ENCODE assay signal across 14 mouse cellular contexts in genomic region chr12:21431039-21431438, GRCm38 (mm10). TPM values are rescaled to one million over a fixed set of nuclear protein-coding genes. Genes with fewer than 3 reads are reported as not detected.
DNase-seq lines count a peak whose midpoint lies in the region; ATAC-seq and TF ChIP-seq lines count a peak whose summit lies in the region.
"Had no signal": no experiment of that assay in that cellular context is flagged by ENCODE, and none has a peak within 500 bp of the region (broad histone marks: within the 10 kb centered on the region; RNA-seq: fewer than 3 reads in every experiment).

No protein-coding gene starts in this region.

- in situ Hi-C loops in CH12.LX (cut with MboI; ENCODE audit: low pct_ligation_motif_present, low pct_unique_long_range_greater_than_20kb, low sequenced_read_pairs), result no loop called here

- TF ChIP-seq EP300 in liver, postnatal 0 days (IDR thresholded peaks at IDR 0.05; ENCODE audit: low read depth), result no peak
- peak; percentile 17; the same call in 1 of the 2 replicates for TF ChIP-seq EP300 in CH12.LX (IDR thresholded peaks at IDR 0.05; ENCODE audit: low read length)

- H3K9ac ChIP-seq in liver, postnatal 0 days (replicated peaks), result no peak overlapping the region
- H3K9ac ChIP-seq in liver, embryonic 12.5 days, result no peak overlapping the region
- no peak overlapping the region for H3K9ac ChIP-seq in CH12.LX (ENCODE audit: insufficient read depth, low read depth)
- H3K9ac ChIP-seq: hindbrain, embryonic 15.5 days had no signal

- peaks cover 4% of the 10 kb centered on the region for H3K4me1 ChIP-seq in liver, postnatal 0 days (ENCODE audit: insufficient read depth)
- peaks cover 12% of the 10 kb centered on the region; the same call in 1 of the 2 replicates for H3K4me1 ChIP-seq in liver, embryonic 12.5 days
- peaks cover 11 to 22% of the 10 kb centered on the region in 2 experiments for H3K4me1 ChIP-seq in CH12.LX (ENCODE audit: control insufficient read depth in 1 of 2, insufficient read depth in 2 of 2)

- 0 out of 2 replicates have a peak, but pooled peaks have one; percentile 5 for TF ChIP-seq CTCF in liver, postnatal 0 days (IDR thresholded peaks at IDR 0.05; ENCODE audit: low read depth)
- no peak for TF ChIP-seq CTCF in CH12.LX (conservative IDR thresholded peaks at IDR 0.05 in 1 of 2, IDR thresholded peaks at IDR 0.05 in 1 of 2; ENCODE audit: low read depth in 2 of 2, low read length in 2 of 2)

- no peak overlapping the region for H3K4me3 ChIP-seq in liver, postnatal 0 days (ENCODE audit: low read depth, low read length)
- H3K4me3 ChIP-seq in liver, embryonic 12.5 days, result no peak overlapping the region
- H3K4me3 ChIP-seq in CH12.LX (replicated peaks in 1 of 3; ENCODE audit: low read depth in 2 of 3, low read length in 2 of 3, poor library complexity in 1 of 3), result no peak overlapping the region
- H3K4me3 ChIP-seq: hindbrain, embryonic 15.5 days had no signal

- dilution Hi-C loops in CH12.LX (cut with MboI; ENCODE audit: extremely low pct_ligation_motif_present, extremely low pct_unique_long_range_greater_than_20kb, low sequenced_read_pairs), result no loop called here

- no peaks in the 10 kb centered on the region for H3K79me2 ChIP-seq in CH12.LX (replicated peaks; ENCODE audit: control insufficient read depth, extremely low read depth, insufficient read depth, poor library complexity, severe bottlenecking)

- H3K27me3 ChIP-seq in liver, postnatal 0 days (ENCODE audit: insufficient read depth, low read length), result no peaks in the 10 kb centered on the region
- 0 out of 2 replicates have a peak, but pooled peaks cover 2% of the 10 kb centered on the region for H3K27me3 ChIP-seq in liver, embryonic 12.5 days (replicated peaks)
- no peaks in the 10 kb centered on the region for H3K27me3 ChIP-seq in CH12.LX (replicated peaks)
- H3K27me3 ChIP-seq: hindbrain, embryonic 15.5 days had no signal

- no peak for TF ChIP-seq RAD21 in CH12.LX (IDR thresholded peaks at IDR 0.05; ENCODE audit: low read depth, low read length)

- H3K36me3 ChIP-seq in liver, postnatal 0 days (replicated peaks; ENCODE audit: insufficient read depth, low read length), result no peaks in the 10 kb centered on the region
- no peaks in the 10 kb centered on the region for H3K36me3 ChIP-seq in liver, embryonic 12.5 days
- no peaks in the 10 kb centered on the region for H3K36me3 ChIP-seq in CH12.LX (replicated peaks in 1 of 2; ENCODE audit: control insufficient read depth in 1 of 2, insufficient read depth in 1 of 2, low read length in 1 of 2)
- H3K36me3 ChIP-seq: G1E; hindbrain, embryonic 15.5 days had no signal

- no peaks in the 10 kb centered on the region for H3K9me3 ChIP-seq in liver, postnatal 0 days (ENCODE audit: low read length)
- no peaks in the 10 kb centered on the region for H3K9me3 ChIP-seq in liver, embryonic 12.5 days (replicated peaks)
- H3K9me3 ChIP-seq in CH12.LX (replicated peaks; ENCODE audit: low read length), result no peaks in the 10 kb centered on the region
- H3K9me3 ChIP-seq: G1E; hindbrain, embryonic 15.5 days had no signal

- DNase-seq in liver, postnatal 0 days, result no peak
- DNase-seq in CH12.LX (ENCODE audit: extremely low read depth), result peak; percentile 31
- peak; percentile 43 for DNase-seq in MN1 (ENCODE audit: low spot score)
- DNase-seq in c-Kit-positive CD71-positive TER-119-positive erythroid progenitor cells, embryonic 14.5 days (ENCODE audit: low spot score), result no peak
- DNase-seq in cerebellum, postnatal 36 days, result no peak
- DNase-seq in urinary bladder, postnatal 4 days (ENCODE audit: low spot score in 2 of 2), result no peak
- DNase-seq: cerebellum, adult 11-12 months; kidney, adult 18-20 months; liver had no signal

- TF ChIP-seq POLR2A in CH12.LX (IDR thresholded peaks at IDR 0.05; ENCODE audit: low read depth, low read length), result no peak

- ATAC-seq in liver, postnatal 0 days, result no peak
- no peak for ATAC-seq in liver, embryonic 12.5 days
- peak; percentile 60 for ATAC-seq in granulocyte monocyte progenitor cell, adult 5-6 weeks (replicated peaks; ENCODE audit: poor library complexity, severe bottlenecking)

- WGBS in liver, postnatal 0 days (ENCODE audit: insufficient replicate concordance), result 51% methylated on average over 2 of the region's 2 CpGs
- WGBS in liver, embryonic 12.5 days (ENCODE audit: insufficient replicate concordance), result 45% methylated on average over 2 of the region's 2 CpGs

- no peak overlapping the region for H3K4me2 ChIP-seq in liver, postnatal 0 days (ENCODE audit: low read depth, low read length)
- H3K4me2 ChIP-seq in liver, embryonic 12.5 days, result no peak overlapping the region
- 0 out of 2 replicates have a peak overlapping the region, but pooled peaks have one; percentile 4 for H3K4me2 ChIP-seq in CH12.LX (ENCODE audit: insufficient read depth, low read depth, poor library complexity, severe bottlenecking)
- H3K4me2 ChIP-seq: hindbrain, embryonic 15.5 days had no signal

- H3K27ac ChIP-seq in liver, postnatal 0 days (ENCODE audit: low read depth), result no peak overlapping the region
- no peak overlapping the region for H3K27ac ChIP-seq in liver, embryonic 12.5 days
- no peak overlapping the region for H3K27ac ChIP-seq in CH12.LX (ENCODE audit: insufficient read depth, low read depth)
- H3K27ac ChIP-seq: hindbrain, embryonic 15.5 days; macrophage had no signal

TF ChIP-seq in CH12.LX, 34 proteins besides CTCF, POLR2A, EP300 and RAD21:
- TF ChIP-seq ZKSCAN1 (IDR thresholded peaks at IDR 0.05; ENCODE audit: borderline replicate concordance, low read depth, low read length) (no peak), CHD1 (IDR thresholded peaks at IDR 0.05; ENCODE audit: low read depth, low read length) (no peak), POLR2AphosphoS2 (IDR thresholded peaks at IDR 0.05; ENCODE audit: low read depth, low read length) (no peak), JUN (IDR thresholded peaks at IDR 0.05; ENCODE audit: insufficient read depth, low read depth, low read length) (no peak), TCF12 (IDR thresholded peaks at IDR 0.05; ENCODE audit: low read depth, low read length) (peak; percentile 30; the same call in 1 of the 2 replicates), MEF2A (IDR thresholded peaks at IDR 0.05; ENCODE audit: borderline replicate concordance, low read depth, low read length) (no peak), ETS1 (conservative IDR thresholded peaks at IDR 0.05; ENCODE audit: low read depth, low read length) (peak; percentile 39; the same call in 1 of the 2 replicates), CHD2 (IDR thresholded peaks at IDR 0.05; ENCODE audit: low read length) (no peak), ELF1 (IDR thresholded peaks at IDR 0.05; ENCODE audit: low read depth, low read length) (peak; percentile 58), JUND (conservative IDR thresholded peaks at IDR 0.05; ENCODE audit: low read depth, low read length) (no peak), GABPA (IDR thresholded peaks at IDR 0.05; ENCODE audit: insufficient replicate concordance, low read depth, low read length) (no peak), ZMIZ1 (IDR thresholded peaks at IDR 0.05; ENCODE audit: low read depth, low read length) (no peak), IRF4 (IDR thresholded peaks at IDR 0.05; ENCODE audit: low read depth, low read length) (0 out of 2 replicates have a peak, but pooled peaks have one; percentile 13), NRF1 (IDR thresholded peaks at IDR 0.05; ENCODE audit: low read depth, low read length) (no peak), MAZ (IDR thresholded peaks at IDR 0.05; ENCODE audit: low read depth, low read length) (no peak), SIN3A (IDR thresholded peaks at IDR 0.05; ENCODE audit: low read length) (no peak), TBP (conservative IDR thresholded peaks at IDR 0.05; ENCODE audit: low read depth, low read length) (no peak), USF2 (conservative IDR thresholded peaks at IDR 0.05; ENCODE audit: low read depth, low read length) (no peak)

RNA-seq across cellular contexts. Expression of gene Ywhaq, which starts 13.6 kb away (rescaled TPM):
- 116 and 120 TPM in 2 replicates for polyA plus RNA-seq in liver, postnatal 0 days (2015; fragmentation: Nextera tagmentation; extraction: Ambion mirVana)
- 325 and 327 TPM in 2 replicates for polyA plus RNA-seq in liver, embryonic 12.5 days (2016; fragmentation: Nextera tagmentation; extraction: Ambion mirVana)
- total RNA-seq in CH12.LX (2012; rRNA removed), result 217 and 253 TPM in 2 replicates
- total RNA-seq in CH12.LX (2014; rRNA removed), result 392 and 409 TPM in 2 replicates
- 207 and 234 TPM in 2 replicates for polyA plus RNA-seq in CH12.LX (2012; ENCODE audit: insufficient read length, low read depth)
- 218 and 229 TPM in 2 replicates for total RNA-seq in granulocyte monocyte progenitor cell, adult 5-6 weeks (2014; fragmentation: Nextera tagmentation)
- total RNA-seq in granulocyte monocyte progenitor cell, adult 5-6 weeks (2017), result 198 and 212 TPM in 2 replicates

RNA-seq across cellular contexts. Expression of gene Adam17, which starts 57.6 kb away (rescaled TPM):
- 8.1 and 9.9 TPM in 2 replicates for polyA plus RNA-seq in liver, postnatal 0 days (2015; fragmentation: Nextera tagmentation; extraction: Ambion mirVana)
- polyA plus RNA-seq in liver, embryonic 12.5 days (2016; fragmentation: Nextera tagmentation; extraction: Ambion mirVana), result 24.9 and 28.0 TPM in 2 replicates
- total RNA-seq in CH12.LX (2012; rRNA removed), result 47.3 and 47.5 TPM in 2 replicates
- 60.1 and 63.5 TPM in 2 replicates for total RNA-seq in CH12.LX (2014; rRNA removed)
- 39.2 and 50.1 TPM in 2 replicates for polyA plus RNA-seq in CH12.LX (2012; ENCODE audit: insufficient read length, low read depth)
- total RNA-seq in granulocyte monocyte progenitor cell, adult 5-6 weeks (2014; fragmentation: Nextera tagmentation), result 40.7 and 44.9 TPM in 2 replicates
- 52.1 and 54.9 TPM in 2 replicates for total RNA-seq in granulocyte monocyte progenitor cell, adult 5-6 weeks (2017)

Comparison
In these comparisons a context has a peak if more than half of its experiments do, and no peak if none do; other contexts are left out.
1. DNase-seq: peak in CH12.LX (single experiment) and MN1 (single experiment); none in liver, postnatal 0 days (single experiment), c-Kit-positive CD71-positive TER-119-positive erythroid progenitor cells, embryonic 14.5 days (single experiment), cerebellum, postnatal 36 days (0 of 2) and urinary bladder, postnatal 4 days (0 of 2).